ENCODE assay signal across 8 mouse cellular contexts in genomic region chr6:73314923-73315603, GRCm38 (mm10).
DNase-seq lines count a peak whose midpoint lies in the region; ATAC-seq and TF ChIP-seq lines count a peak whose summit lies in the region.

No protein-coding gene starts in this region.

- H3K27me3 ChIP-seq in intestine, embryonic 14.5 days (replicated peaks; ENCODE audit: control insufficient read depth, insufficient read depth, low read length), result no peaks in the 10 kb centered on the region
- no peaks in the 10 kb centered on the region for H3K27me3 ChIP-seq in limb, embryonic 11.5 days (ENCODE audit: control insufficient read depth, insufficient read depth, low read length)
- H3K27me3 ChIP-seq in midbrain, embryonic 11.5 days (ENCODE audit: control insufficient read depth, insufficient read depth, low read length), result peaks cover 4% of the 10 kb centered on the region; the same call in 1 of the 2 replicates
- no peaks in the 10 kb centered on the region for H3K27me3 ChIP-seq in small intestine, adult 2 months (ENCODE audit: control insufficient read depth, insufficient read depth, low read length)

- peak; percentile 91 for DNase-seq in heart, adult 11 months
- DNase-seq in heart, postnatal 25 days (ENCODE audit: low spot score), result no peak
- peak; percentile 30 to 34 for DNase-seq in cerebellum, postnatal 36 days
- DNase-seq in gastrocnemius, adult 8-10 months (ENCODE audit: low spot score in 2 of 2), result peak; percentile 5 to 10
- DNase-seq in intestine, embryonic 14.5 days (ENCODE audit: low spot score), result peak; percentile 91
- peak; percentile 92 for DNase-seq in limb, embryonic 11.5 days (ENCODE audit: low spot score)
- DNase-seq in midbrain, embryonic 11.5 days (ENCODE audit: low spot score, missing footprints), result peak; percentile 99

- H3K4me3 ChIP-seq in intestine, embryonic 14.5 days (ENCODE audit: low read depth, low read length), result peak overlapping the region; percentile 45
- H3K4me3 ChIP-seq in limb, embryonic 11.5 days (ENCODE audit: low read depth, low read length), result peak overlapping the region; percentile 43
- H3K4me3 ChIP-seq in midbrain, embryonic 11.5 days (ENCODE audit: low read depth, low read length), result peak overlapping the region; percentile 43
- H3K4me3 ChIP-seq in small intestine, adult 2 months (ENCODE audit: low read depth, low read length), result peak overlapping the region; percentile 43

- H3K9me3 ChIP-seq in intestine, embryonic 14.5 days (ENCODE audit: control insufficient read depth, low read length), result no peaks in the 10 kb centered on the region
- H3K9me3 ChIP-seq in limb, embryonic 11.5 days (ENCODE audit: control insufficient read depth, low read length), result no peaks in the 10 kb centered on the region
- no peaks in the 10 kb centered on the region for H3K9me3 ChIP-seq in midbrain, embryonic 11.5 days (ENCODE audit: control insufficient read depth, low read length)

- peak overlapping the region; percentile 54 for H3K9ac ChIP-seq in intestine, embryonic 14.5 days (ENCODE audit: low read length)
- peak overlapping the region; percentile 55 for H3K9ac ChIP-seq in limb, embryonic 11.5 days (ENCODE audit: low read length)
- peak overlapping the region; percentile 55 for H3K9ac ChIP-seq in midbrain, embryonic 11.5 days (ENCODE audit: low read length)

- ATAC-seq in intestine, embryonic 14.5 days (replicated peaks; ENCODE audit: low FRiP score, low TSS enrichment, low read depth), result peak; percentile 92
- ATAC-seq in limb, embryonic 11.5 days (ENCODE audit: insufficient number of reproducible peaks, low FRiP score, low TSS enrichment, low read depth), result peak; percentile 85
- ATAC-seq in midbrain, embryonic 11.5 days (ENCODE audit: low FRiP score), result peak; percentile 88

- TF ChIP-seq CTCF in small intestine, adult 2 months (IDR thresholded peaks at IDR 0.05; ENCODE audit: extremely low read depth, insufficient read length, insufficient replicate concordance, low read depth, low read length), result no peak

- no peak for TF ChIP-seq POLR2A in small intestine, adult 2 months (IDR thresholded peaks at IDR 0.05; ENCODE audit: low read depth, low read length)

- WGBS in intestine, embryonic 14.5 days, result under 1% methylated on average over 17 of the region's 17 CpGs
- 1% methylated on average over 17 of the region's 17 CpGs for WGBS in limb, embryonic 11.5 days
- WGBS in midbrain, embryonic 11.5 days, result under 1% methylated on average over 17 of the region's 17 CpGs
- 2% methylated on average over 17 of the region's 17 CpGs for WGBS in small intestine, adult 2 months

- H3K27ac ChIP-seq in intestine, embryonic 14.5 days (ENCODE audit: low read depth), result peak overlapping the region; percentile 65; the same call in 1 of the 2 replicates
- 0 out of 2 replicates have a peak overlapping the region, but pooled peaks have one; percentile 4 for H3K27ac ChIP-seq in limb, embryonic 11.5 days (replicated peaks; ENCODE audit: low read depth, low read length)
- peak overlapping the region; percentile 44; the same call in 1 of the 2 replicates for H3K27ac ChIP-seq in midbrain, embryonic 11.5 days (ENCODE audit: low read depth, low read length)
- no peak overlapping the region for H3K27ac ChIP-seq in small intestine, adult 2 months (ENCODE audit: insufficient read depth, low read depth, low read length)

- intact Hi-C loops in heart, postnatal 25 days (cut with DNase I), result no loop called here

- no peaks in the 10 kb centered on the region for H3K36me3 ChIP-seq in intestine, embryonic 14.5 days (ENCODE audit: control insufficient read depth, insufficient read depth, low read length)
- H3K36me3 ChIP-seq in limb, embryonic 11.5 days (ENCODE audit: control insufficient read depth, insufficient read depth, low read length), result no peaks in the 10 kb centered on the region
- no peaks in the 10 kb centered on the region for H3K36me3 ChIP-seq in midbrain, embryonic 11.5 days (ENCODE audit: control insufficient read depth, insufficient read depth, low read length)
- no peaks in the 10 kb centered on the region for H3K36me3 ChIP-seq in small intestine, adult 2 months (ENCODE audit: control insufficient read depth, insufficient read depth, low read length)

- peak overlapping the region; percentile 58 for H3K4me2 ChIP-seq in intestine, embryonic 14.5 days (ENCODE audit: low read length)
- peak overlapping the region; percentile 55 for H3K4me2 ChIP-seq in limb, embryonic 11.5 days (ENCODE audit: low read depth, severe bottlenecking)
- H3K4me2 ChIP-seq in midbrain, embryonic 11.5 days, result peak overlapping the region; percentile 69

- H3K4me1 ChIP-seq in intestine, embryonic 14.5 days (replicated peaks; ENCODE audit: control insufficient read depth, insufficient read depth, low read length), result no peaks in the 10 kb centered on the region
- no peaks in the 10 kb centered on the region for H3K4me1 ChIP-seq in limb, embryonic 11.5 days (ENCODE audit: control insufficient read depth, insufficient read depth, low read length)
- H3K4me1 ChIP-seq in midbrain, embryonic 11.5 days (ENCODE audit: control insufficient read depth, insufficient read depth, low read length), result peaks cover 3% of the 10 kb centered on the region; the same call in 1 of the 2 replicates
- H3K4me1 ChIP-seq in small intestine, adult 2 months (ENCODE audit: control insufficient read depth, insufficient read depth, insufficient read length, low read length), result no peaks in the 10 kb centered on the region
